Mouse (Mus musculus): ENCODE data around the gene Tfap2e. TPM values are rescaled to one million over a fixed set of nuclear protein-coding genes. Genes with fewer than 3 reads are reported as not detected.

Tfap2e gene
- total and polyA plus RNA-seq, 3 experiments = 0.12 TPM; not detected in 2

DNA sequence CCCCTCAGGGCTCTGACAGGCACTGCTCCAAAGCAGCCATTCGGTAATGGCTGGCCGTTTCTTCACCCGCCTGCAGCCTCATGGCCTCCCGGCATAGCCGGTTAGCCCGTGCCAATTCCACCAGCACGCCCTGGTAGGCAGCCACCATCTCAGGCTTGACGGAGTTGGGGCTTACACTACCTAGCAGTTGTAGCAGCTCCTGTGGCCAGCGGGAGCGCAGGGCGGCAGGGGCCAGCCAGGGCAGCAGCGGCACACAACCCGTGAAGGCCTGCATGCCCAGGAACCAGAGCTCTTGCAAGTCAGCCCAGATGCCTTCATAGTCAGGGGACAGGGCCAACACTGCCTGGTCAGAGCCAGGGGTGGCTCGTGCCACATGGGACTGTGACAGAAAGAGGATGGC lies 8.8 kb upstream of the Tfap2e start:
- WGBS = 93% methylated on average over 14 of the region's 14 CpGs
- intact Hi-C loops (cut with DNase I) = loop anchor here (2.0 kb wide), 1 partner anchor 96 kb away; no protein-coding TSS in a partner anchor

GRCm38 (mm10) chr4:126743713-126744112 lies 7.7 kb upstream of the Tfap2e start:
- Histone ChIP-seq H3K4me1 (ENCODE audit: control insufficient read depth, insufficient read depth, low read length) (no peaks in the 10 kb centered on the region), H3K36me3 (ENCODE audit: control insufficient read depth, insufficient read depth, low read length) (no peaks in the 10 kb centered on the region), H3K27me3 (ENCODE audit: control insufficient read depth, insufficient read depth, low read length) (no peaks in the 10 kb centered on the region), H3K27ac (no peak overlapping the region), H3K79me2 (replicated peaks; ENCODE audit: control insufficient read depth, insufficient read depth, low read length) (no peaks in the 10 kb centered on the region), H3K9ac (ENCODE audit: low read depth, low read length) (no peak overlapping the region), H3K4me3 (no peak overlapping the region)
- TF ChIP-seq POLR2A (IDR thresholded peaks at IDR 0.05; ENCODE audit: insufficient read depth, low read depth, low read length) (no peak), CTCF (IDR thresholded peaks at IDR 0.05) (no peak), EP300 (IDR thresholded peaks at IDR 0.05; ENCODE audit: insufficient read depth, low read depth, low read length) (no peak)
- DNase-seq = no peak
- intact Hi-C loops (cut with DNase I) = loop anchor here (2.0 kb wide), 1 partner anchor 97 kb away; no protein-coding TSS in a partner anchor
- 51% methylated on average over 11 of the region's 11 CpGs for WGBS

More for the DNA sequence above, 8.8 kb upstream of the Tfap2e start:
- Histone ChIP-seq H3K4me1 (ENCODE audit: control insufficient read depth, insufficient read depth, low read length) (peaks cover 2% of the 10 kb centered on the region; the same call in 1 of the 2 replicates), H3K27ac (no peak overlapping the region), H3K27me3 (ENCODE audit: control insufficient read depth, insufficient read depth, low read length) (no peaks in the 10 kb centered on the region), H3K4me3 (no peak overlapping the region), H3K9ac (ENCODE audit: low read depth, low read length) (no peak overlapping the region), H3K79me2 (replicated peaks; ENCODE audit: control insufficient read depth, insufficient read depth, low read length) (no peaks in the 10 kb centered on the region), H3K36me3 (ENCODE audit: control insufficient read depth, insufficient read depth, low read length) (no peaks in the 10 kb centered on the region)
- no peak for DNase-seq
- TF ChIP-seq POLR2A (IDR thresholded peaks at IDR 0.05; ENCODE audit: insufficient read depth, low read depth, low read length) (no peak), CTCF (IDR thresholded peaks at IDR 0.05) (no peak), EP300 (IDR thresholded peaks at IDR 0.05; ENCODE audit: insufficient read depth, low read depth, low read length) (no peak)

- H3K9ac ChIP-seq (ENCODE audit: low read depth, low read length) = no peak overlapping the region
- no peaks in the 10 kb centered on the region for H3K4me1 ChIP-seq (ENCODE audit: control insufficient read depth, insufficient read depth, low read length)
- intact Hi-C loops (cut with DNase I) = no loop called here
- 31% methylated on average over 2 of the region's 2 CpGs for WGBS
- no peaks in the 10 kb centered on the region for H3K79me2 ChIP-seq (replicated peaks; ENCODE audit: control insufficient read depth, insufficient read depth, low read length)
- peaks cover 1% of the 10 kb centered on the region; the same call in 1 of the 2 replicates for H3K27me3 ChIP-seq (ENCODE audit: control insufficient read depth, insufficient read depth, low read length)
- no peak for DNase-seq
- TF ChIP-seq CTCF (IDR thresholded peaks at IDR 0.05) (no peak), POLR2A (IDR thresholded peaks at IDR 0.05; ENCODE audit: insufficient read depth, low read depth, low read length) (no peak)
- H3K36me3 ChIP-seq (ENCODE audit: control insufficient read depth, insufficient read depth, low read length) = no peaks in the 10 kb centered on the region
- no peak overlapping the region for H3K27ac ChIP-seq
- H3K4me3 ChIP-seq = no peak overlapping the region
Measured at GRCm38 (mm10) chr4:126742976-126743375, 6.9 kb upstream of the Tfap2e start.

DNA sequence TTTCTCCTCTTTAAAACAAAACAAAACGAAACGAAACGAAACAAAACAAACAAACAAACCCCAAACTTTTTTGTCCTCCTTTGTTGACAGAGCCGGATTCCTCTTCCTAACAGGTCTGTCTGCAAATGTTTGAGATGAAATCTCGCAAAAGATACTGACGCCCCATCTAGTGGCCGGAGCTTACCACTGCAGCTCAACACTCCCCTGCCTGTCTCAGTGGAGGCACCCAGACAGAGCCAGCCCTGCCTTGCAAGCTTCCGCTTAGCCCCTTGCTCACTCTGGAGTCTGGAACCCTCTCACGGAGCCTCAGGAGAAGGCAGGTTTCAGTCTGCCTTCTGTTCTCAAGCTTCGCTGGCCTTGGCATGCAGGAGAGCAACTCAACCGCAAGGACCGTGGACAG lies 5.4 kb upstream of the Tfap2e start:
- 5% methylated on average over 12 of the region's 12 CpGs for WGBS
- Histone ChIP-seq H3K36me3 (ENCODE audit: control insufficient read depth, insufficient read depth, low read length) (no peaks in the 10 kb centered on the region), H3K27me3 (ENCODE audit: control insufficient read depth, insufficient read depth, low read length) (peaks cover 5% of the 10 kb centered on the region; the same call in 1 of the 2 replicates), H3K9ac (ENCODE audit: low read depth, low read length) (no peak overlapping the region), H3K4me3 (no peak overlapping the region), H3K27ac (no peak overlapping the region), H3K4me1 (ENCODE audit: control insufficient read depth, insufficient read depth, low read length) (no peaks in the 10 kb centered on the region), H3K79me2 (replicated peaks; ENCODE audit: control insufficient read depth, insufficient read depth, low read length) (no peaks in the 10 kb centered on the region)
- DNase-seq = peak; percentile 75 to 82
- intact Hi-C loops (cut with DNase I) = loop anchor here (1.0 to 2.0 kb wide), 3 partner anchors 109 to 187 kb away; no protein-coding TSS in a partner anchor
- TF ChIP-seq POLR2A (IDR thresholded peaks at IDR 0.05; ENCODE audit: insufficient read depth, low read depth, low read length) (no peak), CTCF (IDR thresholded peaks at IDR 0.05) (peak; percentile 99; the same call in 1 of the 2 replicates), EP300 (IDR thresholded peaks at IDR 0.05; ENCODE audit: insufficient read depth, low read depth, low read length) (0 out of 2 replicates have a peak, but pooled peaks have one; percentile 35)

GRCm38 (mm10) chr4:126739966-126740676 lies 4.1 kb upstream of the Tfap2e start:
- H3K27ac ChIP-seq = no peak overlapping the region
- TF ChIP-seq POLR2A (IDR thresholded peaks at IDR 0.05; ENCODE audit: insufficient read depth, low read depth, low read length) (no peak), EP300 (IDR thresholded peaks at IDR 0.05; ENCODE audit: insufficient read depth, low read depth, low read length) (no peak), CTCF (IDR thresholded peaks at IDR 0.05) (peak; percentile 37)
- no peaks in the 10 kb centered on the region for H3K79me2 ChIP-seq (replicated peaks; ENCODE audit: control insufficient read depth, insufficient read depth, low read length)
- H3K4me1 ChIP-seq (ENCODE audit: control insufficient read depth, insufficient read depth, low read length) = no peaks in the 10 kb centered on the region
- WGBS = 40% methylated on average over 10 of the region's 10 CpGs
- no peak for DNase-seq
- H3K27me3 ChIP-seq (ENCODE audit: control insufficient read depth, insufficient read depth, low read length) = peaks cover 17% of the 10 kb centered on the region
- intact Hi-C loops (cut with DNase I) = loop anchor here (2.0 kb wide), 1 partner anchor 107 kb away; no protein-coding TSS in a partner anchor
- no peak overlapping the region for H3K4me3 ChIP-seq
- H3K36me3 ChIP-seq (ENCODE audit: control insufficient read depth, insufficient read depth, low read length) = no peaks in the 10 kb centered on the region
- no peak overlapping the region for H3K9ac ChIP-seq (ENCODE audit: low read depth, low read length)

- H3K9ac ChIP-seq (ENCODE audit: low read depth, low read length) = peak overlapping the region; percentile 50
- TF ChIP-seq EP300 (IDR thresholded peaks at IDR 0.05; ENCODE audit: insufficient read depth, low read depth, low read length) = no peak
- no peak for TF ChIP-seq CTCF (IDR thresholded peaks at IDR 0.05)
- no peak for TF ChIP-seq POLR2A (IDR thresholded peaks at IDR 0.05; ENCODE audit: insufficient read depth, low read depth, low read length)
- no peaks in the 10 kb centered on the region for H3K4me1 ChIP-seq (ENCODE audit: control insufficient read depth, insufficient read depth, low read length)
- intact Hi-C loops (cut with DNase I) = no loop called here
- WGBS = 2% methylated on average over 55 of the region's 62 CpGs
- H3K79me2 ChIP-seq (replicated peaks; ENCODE audit: control insufficient read depth, insufficient read depth, low read length) = no peaks in the 10 kb centered on the region
- H3K27ac ChIP-seq = no peak overlapping the region
- peak in 1 of 2 experiments; percentile 32 for DNase-seq
- H3K36me3 ChIP-seq (ENCODE audit: control insufficient read depth, insufficient read depth, low read length) = no peaks in the 10 kb centered on the region
- peak overlapping the region; percentile 36 for H3K4me3 ChIP-seq
- H3K27me3 ChIP-seq (ENCODE audit: control insufficient read depth, insufficient read depth, low read length) = peaks cover 33% of the 10 kb centered on the region
Measured at GRCm38 (mm10) chr4:126735382-126736000, 549 bp downstream of the Tfap2e start.
